Mouse (Mus musculus) erythroblast, embryonic 14.5 days (primary cell): Measurements from ENCODE around the gene Klhl29.

Experiments
- GATA1 ChIP-seq: IDR thresholded peaks from 2 replicates; pipeline ENCODE4 v1.6.1; 2012; ENCODE audit warnings: low read length, inconsistent platforms, mixed read lengths
- TAL1 ChIP-seq: IDR thresholded peaks from 3 replicates; pipeline ENCODE4 v1.6.1; 2012; ENCODE audit warnings: low read length, inconsistent platforms, mixed read lengths

DNA sequence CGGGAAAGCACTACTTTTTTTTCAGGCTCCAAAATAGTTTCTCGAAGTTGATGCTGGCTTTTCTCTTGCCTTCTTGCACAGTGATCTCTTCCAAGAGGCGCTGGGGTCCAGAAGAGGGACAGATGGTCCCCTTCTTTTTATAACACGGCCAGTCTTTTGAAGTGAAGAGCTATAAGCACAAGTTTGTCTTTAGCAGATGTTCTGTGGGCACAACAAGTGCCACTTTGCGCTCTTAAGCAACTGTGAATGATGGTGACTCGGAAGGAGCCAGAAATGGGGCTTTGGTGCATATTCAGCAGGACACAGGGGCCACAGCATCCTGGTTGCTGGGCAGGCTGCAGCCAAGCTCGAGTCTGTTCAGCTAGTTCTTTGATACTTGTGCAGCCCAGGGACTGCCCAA, 249.6 kb downstream of the Klhl29 start:
- TF ChIP-seq GATA1: no peak
- TF ChIP-seq TAL1: no peak
